Mouse (Mus musculus) liver, embryonic 15.5 days (tissue): ENCODE data around the gene Fam173b. TPM values are rescaled to one million over a fixed set of nuclear protein-coding genes. Genes with fewer than 3 reads are reported as not detected.
"Not testable (repeated sequence)": the region's sequence is repeated elsewhere in the genome, so short reads cannot be mapped to it uniquely, and the experiment has no call there.

ENCODE experiments used
- ATAC-seq: fragments of 200-750 bp; cut with Nextera tagmentation; 2 replicates; pipeline ENCODE4 v1.8.0; 2017; ENCODE audit warnings: moderate number of reproducible peaks, mild to moderate bottlenecking, moderate library complexity; ENCODE audit not compliant: insufficient read depth
- H3K27ac ChIP-seq: fragments of 300-500 bp; sonication (generic); replicated peaks from 2 replicates; pipeline ENCODE4 v1.5.1; 2015; ENCODE audit warnings: mild to moderate bottlenecking, inconsistent platforms
- H3K27me3 ChIP-seq: fragments of 300-500 bp; sonication (generic); 2 replicates; pipeline ENCODE4 v1.6.1; 2015; ENCODE audit warnings: mild to moderate bottlenecking, inconsistent platforms
- H3K36me3 ChIP-seq: fragments of 300-500 bp; sonication (generic); replicated peaks from 2 replicates; pipeline ENCODE4 v1.6.1; 2015; ENCODE audit warnings: moderate library complexity, mild to moderate bottlenecking, inconsistent platforms
- H3K4me1 ChIP-seq: fragments of 300-500 bp; sonication (generic); replicated peaks from 2 replicates; pipeline ENCODE4 v1.6.1; 2015; ENCODE audit warnings: inconsistent platforms
- H3K4me2 ChIP-seq: fragments of 300-500 bp; sonication (generic); 2 replicates; pipeline ENCODE4 v1.6.1; 2015; ENCODE audit warnings: moderate library complexity, mild to moderate bottlenecking, inconsistent platforms
- H3K4me3 ChIP-seq: fragments of 300-500 bp; sonication (generic); replicated peaks from 2 replicates; pipeline ENCODE4 v1.5.1; 2015; ENCODE audit warnings: mild to moderate bottlenecking, inconsistent platforms
- H3K9ac ChIP-seq: fragments of 300-500 bp; sonication (generic); 2 replicates; pipeline ENCODE4 v1.6.1; 2015; ENCODE audit warnings: moderate library complexity, mild to moderate bottlenecking, inconsistent platforms
- H3K9me3 ChIP-seq: fragments of 300-500 bp; sonication (generic); replicated peaks from 2 replicates; pipeline ENCODE4 v1.6.1; 2016; ENCODE audit warnings: inconsistent platforms
- WGBS: fragments of 180-500 bp; shearing (Covaris S2); methylation state at CpG from one replicate; pipeline ENCODE4 v1.1.7; 2015; ENCODE audit warnings: mixed read lengths; ENCODE audit not compliant: insufficient replicate concordance; 5-methylcytosine and 5-hydroxymethylcytosine counted together
- polyA plus RNA-seq: library from polyadenylated mRNA; unstranded; fragments of >200 nt; fragmentation: Nextera tagmentation; extraction: Ambion mirVana; gene quantifications from 2 replicates; pipeline ENCODE4 v1.2.1, GENCODE M21; 2015

Gene Fam173b
- polyA plus RNA-seq, 1 experiment from 2014 or later = 8.3 TPM

DNA sequence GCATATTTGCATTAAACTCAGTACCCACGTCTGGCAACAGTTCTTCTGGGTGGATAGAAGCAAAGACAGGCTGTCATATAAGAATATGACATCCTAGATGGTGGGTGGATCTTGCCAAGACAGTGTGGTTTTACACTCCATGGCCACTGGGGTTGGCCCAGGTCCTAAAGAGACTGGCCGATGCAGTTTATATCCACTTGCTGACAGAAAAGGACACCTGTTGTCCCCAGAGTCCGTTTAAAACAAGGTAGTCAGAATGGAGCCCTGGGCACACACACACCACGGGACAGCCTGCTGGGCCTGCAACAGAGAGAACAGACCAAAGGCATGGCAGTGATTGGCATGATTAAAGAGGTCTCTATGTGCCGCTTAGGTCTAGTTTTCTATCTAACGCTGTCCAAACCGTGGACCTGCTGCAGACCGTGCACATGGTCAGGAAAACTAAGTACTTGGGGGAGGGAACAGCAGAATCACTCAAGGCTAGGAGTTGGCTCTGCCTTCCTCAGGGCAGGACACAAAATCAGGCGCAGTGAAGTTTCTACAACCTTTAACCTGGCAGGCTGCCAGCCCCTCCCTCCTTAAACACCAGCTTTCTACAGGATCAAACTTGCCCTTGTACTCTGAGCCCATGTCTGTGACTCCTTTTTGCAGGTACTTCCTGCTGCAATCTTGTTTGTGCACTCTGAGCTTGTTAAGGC is 32.2 kb upstream of the Fam173b start:
- no peaks in the 10 kb centered on the region for H3K27me3 ChIP-seq
- WGBS = 53% methylated on average over 9 of the region's 9 CpGs
- 0 out of 2 replicates have a peak overlapping the region, but pooled peaks have one; percentile 14 for H3K27ac ChIP-seq
- H3K9me3 ChIP-seq = no peaks in the 10 kb centered on the region
- H3K36me3 ChIP-seq = no peaks in the 10 kb centered on the region
- H3K4me3 ChIP-seq = no peak overlapping the region
- peaks cover 55% of the 10 kb centered on the region for H3K4me1 ChIP-seq
- H3K4me2 ChIP-seq = 0 out of 2 replicates have a peak overlapping the region, but pooled peaks have one; percentile 7
- ATAC-seq = no peak
- H3K9ac ChIP-seq = no peak overlapping the region

GRCm38 (mm10) chr15:31570959-31571358 is 30.7 kb upstream of the Fam173b start:
- no peaks in the 10 kb centered on the region for H3K36me3 ChIP-seq
- no peak for ATAC-seq
- no peak overlapping the region for H3K27ac ChIP-seq
- 49% methylated on average over 8 of the region's 8 CpGs for WGBS
- no peak overlapping the region for H3K4me3 ChIP-seq
- H3K27me3 ChIP-seq = no peaks in the 10 kb centered on the region
- H3K4me1 ChIP-seq = peaks cover 55% of the 10 kb centered on the region
- no peak overlapping the region for H3K9ac ChIP-seq
- no peak overlapping the region for H3K4me2 ChIP-seq
- no peaks in the 10 kb centered on the region for H3K9me3 ChIP-seq

DNA sequence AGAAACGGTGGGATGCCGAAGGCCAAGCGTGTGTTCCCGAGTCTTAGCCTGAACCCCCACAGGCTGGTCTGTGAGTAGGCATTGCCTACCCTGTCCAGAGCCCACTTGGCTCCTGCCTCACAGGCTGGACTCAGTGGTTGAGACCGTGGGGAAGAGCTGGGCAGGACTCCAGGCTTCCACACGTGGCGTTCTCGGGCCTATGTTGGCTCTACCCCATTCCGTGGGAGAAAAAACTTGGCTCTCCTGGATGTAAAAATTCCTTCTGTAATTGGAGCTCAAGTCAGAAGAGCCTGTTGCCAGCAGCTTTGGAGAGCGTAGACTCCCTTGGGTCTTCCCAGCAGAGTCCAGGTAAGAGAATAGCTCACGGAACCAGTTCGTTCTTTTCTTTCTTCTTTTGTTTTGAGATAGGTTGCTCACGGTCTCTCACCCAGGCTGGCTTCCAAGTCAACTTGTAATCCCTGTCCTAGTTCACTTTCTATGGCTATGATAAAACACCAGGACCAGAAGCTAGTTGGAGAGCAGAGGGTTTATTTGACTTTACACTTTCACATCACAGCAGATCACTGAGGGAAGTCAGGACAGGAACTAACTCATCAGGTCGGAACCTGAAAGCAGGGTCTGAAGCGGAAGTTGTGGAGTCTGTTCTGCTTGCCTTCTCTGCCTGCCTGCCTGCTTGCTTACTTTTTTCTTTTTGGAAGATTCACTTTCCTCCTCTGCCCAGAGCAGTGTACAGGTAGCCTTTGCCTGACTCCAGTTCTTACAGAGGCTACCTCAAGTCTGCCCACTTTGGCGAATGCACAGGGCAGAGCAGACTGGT is 29.5 kb upstream of the Fam173b start:
- Histone ChIP-seq H3K9me3 (no peaks in the 10 kb centered on the region), H3K27me3 (no peaks in the 10 kb centered on the region), H3K4me1 (peaks cover 55% of the 10 kb centered on the region), H3K4me2 (no peak overlapping the region), H3K36me3 (no peaks in the 10 kb centered on the region), H3K27ac (no peak overlapping the region), H3K4me3 (no peak overlapping the region), H3K9ac (no peak overlapping the region)
- ATAC-seq = no peak
- WGBS = 75% methylated on average over 16 of the region's 16 CpGs

DNA sequence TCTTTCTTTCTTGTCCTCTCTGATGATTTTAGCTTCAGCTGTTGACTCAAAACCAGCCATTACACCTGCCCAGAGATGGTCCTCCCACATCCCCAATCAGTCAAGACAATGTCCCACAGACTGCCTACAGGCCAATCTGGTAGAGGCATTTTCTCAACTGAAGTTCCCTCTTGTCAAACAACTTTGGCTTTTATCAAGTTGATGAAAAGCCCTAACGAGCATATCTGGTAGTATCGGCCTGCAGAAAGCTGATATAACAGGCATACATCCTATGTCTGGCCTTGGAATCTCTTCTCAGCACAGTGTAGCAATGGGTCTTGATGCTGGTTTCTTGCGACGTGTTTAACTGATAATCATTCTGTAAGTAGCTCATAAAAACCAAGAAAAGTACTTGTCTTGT is 28.4 kb upstream of the Fam173b start:
- H3K4me3 ChIP-seq = no peak overlapping the region
- no peak overlapping the region for H3K9ac ChIP-seq
- 13% methylated on average over 4 of the region's 4 CpGs for WGBS
- H3K27me3 ChIP-seq = no peaks in the 10 kb centered on the region
- H3K4me1 ChIP-seq = peaks cover 47% of the 10 kb centered on the region
- peak; percentile 75 for ATAC-seq
- H3K9me3 ChIP-seq = no peaks in the 10 kb centered on the region
- H3K27ac ChIP-seq = peak overlapping the region; percentile 31
- H3K4me2 ChIP-seq = no peak overlapping the region
- no peaks in the 10 kb centered on the region for H3K36me3 ChIP-seq

GRCm38 (mm10) chr15:31573692-31574091 is 28.0 kb upstream of the Fam173b start:
- H3K4me3 ChIP-seq = no peak overlapping the region
- H3K9me3 ChIP-seq = no peaks in the 10 kb centered on the region
- no peak overlapping the region for H3K4me2 ChIP-seq
- no peaks in the 10 kb centered on the region for H3K36me3 ChIP-seq
- no peaks in the 10 kb centered on the region for H3K27me3 ChIP-seq
- H3K9ac ChIP-seq = no peak overlapping the region
- peaks cover 44% of the 10 kb centered on the region for H3K4me1 ChIP-seq
- peak overlapping the region; percentile 31 for H3K27ac ChIP-seq
- ATAC-seq = peak; percentile 54; the same call in 1 of the 2 replicates

DNA sequence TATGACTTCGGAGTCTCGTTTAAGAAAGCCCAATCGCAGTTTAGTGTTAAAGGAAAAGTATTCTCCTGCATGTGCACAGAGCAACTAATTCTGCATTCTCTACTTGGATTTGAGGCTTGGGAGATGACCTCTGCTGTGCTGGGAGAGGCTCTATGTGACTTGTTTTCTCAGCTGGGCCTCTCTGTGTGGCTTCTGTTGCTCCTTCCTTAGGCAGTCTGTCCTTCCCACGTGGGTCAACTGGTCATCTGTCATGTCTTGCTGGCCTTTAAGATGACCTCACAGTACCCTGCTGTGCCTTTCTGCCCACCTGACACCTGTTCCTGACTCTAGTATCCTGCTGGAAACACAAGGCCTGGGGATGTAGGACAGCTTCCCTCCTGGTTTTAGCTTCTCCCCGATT is 25.6 kb upstream of the Fam173b start:
- no peak overlapping the region for H3K4me3 ChIP-seq
- WGBS = 74% methylated on average over 5 of the region's 5 CpGs
- H3K4me2 ChIP-seq = no peak overlapping the region
- no peaks in the 10 kb centered on the region for H3K27me3 ChIP-seq
- H3K27ac ChIP-seq = no peak overlapping the region
- H3K36me3 ChIP-seq = no peaks in the 10 kb centered on the region
- H3K9ac ChIP-seq = no peak overlapping the region
- H3K4me1 ChIP-seq = peaks cover 27% of the 10 kb centered on the region
- ATAC-seq = no peak
- no peaks in the 10 kb centered on the region for H3K9me3 ChIP-seq

GRCm38 (mm10) chr15:31581086-31581485 is 20.6 kb upstream of the Fam173b start:
- 71% methylated on average over 2 of the region's 2 CpGs for WGBS
- H3K9me3 ChIP-seq, H3K9ac ChIP-seq, H3K27ac ChIP-seq, ATAC-seq, H3K4me1 ChIP-seq, H3K36me3 ChIP-seq, H3K27me3 ChIP-seq, H3K4me2 ChIP-seq, H3K4me3 ChIP-seq: not testable (repeated sequence)

DNA sequence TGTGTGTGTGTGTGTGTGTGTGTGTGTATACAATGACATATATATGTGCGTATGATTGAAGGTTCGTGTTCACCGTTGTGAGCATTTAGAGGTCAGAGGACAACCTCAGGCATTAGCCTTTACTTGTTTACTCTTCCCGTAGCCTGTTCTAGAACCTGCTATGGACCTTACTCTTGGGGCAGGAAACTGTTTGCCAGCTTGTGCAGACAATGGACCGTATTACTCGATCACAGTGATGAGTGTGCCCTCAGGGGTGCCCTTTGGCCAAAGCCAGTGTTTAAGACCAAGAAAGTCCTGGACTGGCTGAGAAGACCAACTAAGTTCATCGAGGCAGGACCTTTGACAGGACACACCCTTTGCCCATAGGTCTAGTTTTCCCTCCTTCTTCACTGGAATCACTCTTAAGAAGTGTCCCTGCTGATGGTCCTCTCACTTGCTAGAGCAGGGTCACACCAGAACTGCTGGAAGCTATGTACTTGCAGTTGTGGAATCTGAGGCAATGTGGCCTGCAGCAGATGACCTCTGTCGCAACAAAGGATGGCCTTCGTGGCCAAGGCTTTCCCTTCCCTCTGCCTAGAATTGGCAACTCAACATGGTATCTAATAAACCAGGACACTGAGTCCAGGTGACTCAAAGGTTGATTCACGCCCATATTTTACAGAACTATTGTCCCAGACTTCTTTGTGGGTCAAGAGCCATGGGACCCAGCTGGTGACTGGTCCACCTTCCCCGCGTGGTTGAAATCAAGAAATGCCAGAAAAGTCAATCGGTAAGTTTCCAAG is 18.2 kb upstream of the Fam173b start:
- Histone ChIP-seq H3K27me3 (no peaks in the 10 kb centered on the region), H3K27ac (no peak overlapping the region), H3K9me3 (no peaks in the 10 kb centered on the region), H3K9ac (no peak overlapping the region), H3K36me3 (no peaks in the 10 kb centered on the region), H3K4me2 (no peak overlapping the region), H3K4me1 (peaks cover 14% of the 10 kb centered on the region), H3K4me3 (no peak overlapping the region)
- 65% methylated on average over 13 of the region's 13 CpGs for WGBS
- peak; percentile 35 for ATAC-seq

- ATAC-seq = no peak
- H3K4me3 ChIP-seq = no peak overlapping the region
- no peak overlapping the region for H3K27ac ChIP-seq
- no peak overlapping the region for H3K9ac ChIP-seq
- H3K4me1 ChIP-seq = peaks cover 14% of the 10 kb centered on the region
- no peak overlapping the region for H3K4me2 ChIP-seq
- no peaks in the 10 kb centered on the region for H3K27me3 ChIP-seq
- peaks cover 14% of the 10 kb centered on the region for H3K36me3 ChIP-seq
- H3K9me3 ChIP-seq = no peaks in the 10 kb centered on the region
- 53% methylated on average over 7 of the region's 7 CpGs for WGBS
Measured at GRCm38 (mm10) chr15:31585238-31585637, 16.4 kb upstream of the Fam173b start.

DNA sequence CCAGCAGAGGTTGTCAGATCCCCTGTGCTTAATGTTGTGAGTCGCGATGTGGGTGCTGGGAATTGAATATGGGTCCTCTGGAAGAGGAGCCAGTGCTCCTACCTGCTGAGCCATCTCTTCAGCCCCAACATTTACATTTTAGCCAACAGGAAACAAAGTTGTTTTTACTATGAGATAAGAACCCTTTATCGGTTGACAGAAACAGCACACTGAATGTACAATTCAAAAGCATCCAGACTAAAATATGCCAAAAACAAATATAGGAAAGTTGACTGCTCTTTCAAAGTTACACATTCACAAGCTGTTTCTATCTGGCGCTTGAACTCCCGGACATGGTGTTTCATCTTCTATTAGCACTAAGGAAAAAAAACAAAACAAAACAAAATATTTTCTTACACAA is 15.6 kb upstream of the Fam173b start:
- WGBS = 49% methylated on average over 5 of the region's 5 CpGs
- Histone ChIP-seq H3K4me2 (no peak overlapping the region), H3K9me3 (no peaks in the 10 kb centered on the region)

GRCm38 (mm10) chr15:31586519-31586918 is 15.1 kb upstream of the Fam173b start:
- Histone ChIP-seq H3K9me3 (no peaks in the 10 kb centered on the region), H3K36me3 (peaks cover 27% of the 10 kb centered on the region), H3K4me1 (peaks cover 14% of the 10 kb centered on the region), H3K27me3 (no peaks in the 10 kb centered on the region), H3K4me2 (no peak overlapping the region), H3K9ac (no peak overlapping the region), H3K4me3 (no peak overlapping the region), H3K27ac (no peak overlapping the region)
- 1% methylated on average over 4 of the region's 4 CpGs for WGBS
- ATAC-seq = peak; percentile 75

More for the DNA sequence above, 15.6 kb upstream of the Fam173b start:
- ATAC-seq = no peak
- no peaks in the 10 kb centered on the region for H3K27me3 ChIP-seq
- H3K27ac ChIP-seq = no peak overlapping the region
- no peak overlapping the region for H3K9ac ChIP-seq
- peaks cover 14% of the 10 kb centered on the region for H3K4me1 ChIP-seq
- H3K4me3 ChIP-seq = no peak overlapping the region
- H3K36me3 ChIP-seq = peaks cover 23% of the 10 kb centered on the region
